Comparison of ENCODE assay signal across 12 mouse cellular contexts in the genomic region with DNA sequence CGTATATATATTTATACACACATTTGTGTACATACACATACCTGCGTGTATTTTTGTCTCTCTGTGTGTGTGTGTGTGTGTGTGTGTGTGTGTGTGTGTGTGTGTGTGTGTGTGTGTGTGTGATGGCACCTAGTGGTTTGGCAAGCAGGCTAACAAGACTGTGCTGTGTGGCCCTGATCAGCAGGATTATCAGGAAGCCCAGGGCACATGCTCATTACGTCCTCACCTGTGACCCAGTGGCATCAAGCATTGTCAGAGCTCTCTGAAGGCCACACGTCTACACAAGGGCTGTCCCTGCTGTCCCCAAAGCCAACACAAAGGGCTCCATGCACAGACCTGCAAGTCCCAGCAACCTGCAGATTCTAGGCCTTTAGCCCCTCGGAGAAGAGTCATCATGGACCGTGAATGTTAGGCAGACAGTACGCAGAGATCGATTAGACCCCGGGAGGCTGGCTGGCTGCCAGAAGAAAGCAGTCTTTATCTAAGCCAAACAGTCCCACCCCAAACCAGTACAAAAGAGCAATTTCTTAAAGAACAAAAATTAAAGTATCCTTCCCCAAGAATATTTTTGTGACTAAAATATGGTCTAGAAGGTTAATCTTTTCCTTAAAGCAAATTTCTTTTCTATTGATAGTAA. TPM values are rescaled to one million over a fixed set of nuclear protein-coding genes. Genes with fewer than 3 reads are reported as not detected.
DNase-seq lines count a peak whose midpoint lies in the region; ATAC-seq and TF ChIP-seq lines count a peak whose summit lies in the region.
"Had no signal": no experiment of that assay in that cellular context is flagged by ENCODE, and none has a peak within 500 bp of the region (broad histone marks: within the 10 kb centered on the region; RNA-seq: fewer than 3 reads in every experiment).

No protein-coding gene starts in this region.

- DNase-seq in hindbrain, embryonic 11.5 days (ENCODE audit: low spot score) = no peak
- peak; percentile 14 for DNase-seq in MEL-GATA-1-ER (ENCODE audit: extremely low read depth, low read depth)
- DNase-seq in c-Kit-positive CD71-positive TER-119-positive erythroid progenitor cells, embryonic 14.5 days (ENCODE audit: low spot score) = peak; percentile 21
- peak; percentile 57 for DNase-seq in liver, postnatal 0 days
- DNase-seq in frontal cortex, postnatal 36 days (ENCODE audit: low spot score in 2 of 2) = no peak
- DNase-seq in kidney, postnatal 25 days = no peak
- DNase-seq: adrenal gland, postnatal 25 days; heart, postnatal 4 days; kidney, postnatal 10 days had no signal

- no peak for ATAC-seq in hindbrain, embryonic 15.5 days (ENCODE audit: low FRiP score, low read depth)
- ATAC-seq in hindbrain, embryonic 11.5 days (ENCODE audit: low FRiP score) = no peak
- ATAC-seq in liver, postnatal 0 days = peak; percentile 57

- WGBS in hindbrain, embryonic 15.5 days = 42% methylated on average over 9 of the region's 9 CpGs
- 67% methylated on average over 9 of the region's 9 CpGs for WGBS in hindbrain, embryonic 11.5 days
- 34% methylated on average over 9 of the region's 9 CpGs for WGBS in liver, postnatal 0 days (ENCODE audit: insufficient replicate concordance)

- H3K4me3 ChIP-seq in hindbrain, embryonic 15.5 days = no peak overlapping the region
- H3K4me3 ChIP-seq in hindbrain, embryonic 11.5 days (ENCODE audit: low read depth, low read length) = no peak overlapping the region
- H3K4me3 ChIP-seq in liver, postnatal 0 days (ENCODE audit: low read depth, low read length) = no peak overlapping the region
- H3K4me3 ChIP-seq: limb, embryonic 15.5 days had no signal

- peaks cover 38% of the 10 kb centered on the region for H3K4me1 ChIP-seq in hindbrain, embryonic 15.5 days (replicated peaks)
- H3K4me1 ChIP-seq in hindbrain, embryonic 11.5 days (replicated peaks; ENCODE audit: control insufficient read depth, insufficient read depth, low read length) = peaks cover 2% of the 10 kb centered on the region; the same call in 1 of the 2 replicates
- H3K4me1 ChIP-seq in liver, postnatal 0 days (ENCODE audit: insufficient read depth) = peaks cover 14% of the 10 kb centered on the region; the same call in 1 of the 2 replicates

- H3K9me3 ChIP-seq in hindbrain, embryonic 15.5 days = no peaks in the 10 kb centered on the region
- H3K9me3 ChIP-seq in hindbrain, embryonic 11.5 days (ENCODE audit: control insufficient read depth, low read length) = no peaks in the 10 kb centered on the region
- H3K9me3 ChIP-seq in liver, postnatal 0 days (ENCODE audit: low read length) = no peaks in the 10 kb centered on the region
- H3K9me3 ChIP-seq: limb, embryonic 15.5 days had no signal

- no peak for TF ChIP-seq CTCF in liver, postnatal 0 days (IDR thresholded peaks at IDR 0.05; ENCODE audit: low read depth)

- no peak overlapping the region for H3K4me2 ChIP-seq in hindbrain, embryonic 15.5 days
- H3K4me2 ChIP-seq in hindbrain, embryonic 11.5 days (replicated peaks; ENCODE audit: low read depth, low read length) = no peak overlapping the region
- no peak overlapping the region for H3K4me2 ChIP-seq in liver, postnatal 0 days (ENCODE audit: low read depth, low read length)
- H3K4me2 ChIP-seq: limb, embryonic 15.5 days had no signal

- H3K27me3 ChIP-seq in hindbrain, embryonic 15.5 days = no peaks in the 10 kb centered on the region
- no peaks in the 10 kb centered on the region for H3K27me3 ChIP-seq in hindbrain, embryonic 11.5 days (ENCODE audit: control insufficient read depth, insufficient read depth, low read length)
- no peaks in the 10 kb centered on the region for H3K27me3 ChIP-seq in liver, postnatal 0 days (ENCODE audit: insufficient read depth, low read length)
- H3K27me3 ChIP-seq: limb, embryonic 15.5 days had no signal

- no peak overlapping the region for H3K9ac ChIP-seq in hindbrain, embryonic 15.5 days
- H3K9ac ChIP-seq in hindbrain, embryonic 11.5 days (ENCODE audit: low read depth, low read length) = no peak overlapping the region
- H3K9ac ChIP-seq in liver, postnatal 0 days (replicated peaks) = no peak overlapping the region
- H3K9ac ChIP-seq: limb, embryonic 15.5 days had no signal

- H3K36me3 ChIP-seq in hindbrain, embryonic 15.5 days = no peaks in the 10 kb centered on the region
- H3K36me3 ChIP-seq in hindbrain, embryonic 11.5 days (ENCODE audit: control insufficient read depth, insufficient read depth, low read length) = no peaks in the 10 kb centered on the region
- no peaks in the 10 kb centered on the region for H3K36me3 ChIP-seq in liver, postnatal 0 days (replicated peaks; ENCODE audit: insufficient read depth, low read length)
- H3K36me3 ChIP-seq: limb, embryonic 15.5 days had no signal

- 0 out of 2 replicates have a peak, but pooled peaks have one; percentile 27 for TF ChIP-seq EP300 in liver, postnatal 0 days (IDR thresholded peaks at IDR 0.05; ENCODE audit: low read depth)

- H3K27ac ChIP-seq in hindbrain, embryonic 15.5 days (replicated peaks) = 0 out of 2 replicates have a peak overlapping the region, but pooled peaks have one; percentile 27
- H3K27ac ChIP-seq in hindbrain, embryonic 11.5 days (ENCODE audit: low read depth, low read length) = no peak overlapping the region
- no peak overlapping the region for H3K27ac ChIP-seq in liver, postnatal 0 days (ENCODE audit: low read depth)
- H3K27ac ChIP-seq: limb, embryonic 15.5 days; macrophage had no signal

RNA-seq across cellular contexts. Expression of a gene that starts 52.6 kb away (rescaled TPM):
- 87.5 and 92.0 TPM in 2 replicates for polyA plus RNA-seq in hindbrain, embryonic 15.5 days (2015; fragmentation: Nextera tagmentation; extraction: Ambion mirVana)
- polyA plus RNA-seq in hindbrain, embryonic 11.5 days (2014; fragmentation: Nextera tagmentation; extraction: Ambion mirVana) = 82.7 and 97.2 TPM in 2 replicates
- 28.2 and 30.4 TPM in 2 replicates for polyA plus RNA-seq in liver, postnatal 0 days (2015; fragmentation: Nextera tagmentation; extraction: Ambion mirVana)

Comparison
In these comparisons a context has a peak if more than half of its experiments do, and no peak if none do; other contexts are left out.
1. DNase-seq: peak in MEL-GATA-1-ER (single experiment), c-Kit-positive CD71-positive TER-119-positive erythroid progenitor cells, embryonic 14.5 days (single experiment) and liver, postnatal 0 days (single experiment); none in hindbrain, embryonic 11.5 days (single experiment), frontal cortex, postnatal 36 days (0 of 2) and kidney, postnatal 25 days (0 of 2).